Mouse (Mus musculus) bone marrow, adult 2 months (tissue): Measurements from ENCODE around the gene Mab21l3. TPM values are rescaled to one million over a fixed set of nuclear protein-coding genes. Genes with fewer than 3 reads are reported as not detected.

ENCODE experiments used
- H3K27ac ChIP-seq: fragments of 200-500 bp; 2 replicates; pipeline ENCODE4 v1.5.1; 2012; ENCODE audit warnings: low read depth, mild to moderate bottlenecking, control low read depth, inconsistent platforms, low read length; ENCODE audit not compliant: control insufficient read depth, poor library complexity, insufficient read depth
- H3K4me1 ChIP-seq: fragments of 200-500 bp; 2 replicates; pipeline ENCODE4 v1.6.1; 2011; ENCODE audit warnings: low read length; ENCODE audit not compliant: control insufficient read depth, insufficient read depth
- H3K4me3 ChIP-seq: fragments of 200-500 bp; replicated peaks from 2 replicates; pipeline ENCODE3; 2011; ENCODE audit warnings: mild to moderate bottlenecking, low read depth, low read length, control low read depth; ENCODE audit not compliant: control insufficient read depth
- CTCF ChIP-seq: fragments of 200-500 bp; IDR thresholded peaks from 2 replicates; pipeline ENCODE4 v1.5.1; 2011; ENCODE audit warnings: low read length, control low read depth; ENCODE audit not compliant: control insufficient read depth, insufficient read depth
- POLR2A ChIP-seq: fragments of 200-500 bp; IDR thresholded peaks from 2 replicates; pipeline ENCODE4 v1.6.1; 2011; ENCODE audit warnings: low read depth, mild to moderate bottlenecking, control low read depth, low read length, borderline replicate concordance; ENCODE audit not compliant: control insufficient read depth
- polyA plus RNA-seq: library from polyadenylated mRNA; stranded (reverse); fragments of >200 nt; gene quantifications from 2 replicates; pipeline ENCODE4 v1.2.4, GENCODE M21; 2011; ENCODE audit warnings: low replicate concordance; ENCODE audit not compliant: missing spikeins, insufficient read depth, insufficient read length

The Mab21l3 gene
- polyA plus RNA-seq, 1 experiment: not detected

- Histone ChIP-seq H3K4me1 (no peaks in the 10 kb centered on the region), H3K27ac (no peak overlapping the region), H3K4me3 (no peak overlapping the region)
- no peak for TF ChIP-seq POLR2A
- TF ChIP-seq CTCF: no peak
These were observed 85.2 kb downstream of the Mab21l3 start for GRCm38 (mm10) chr3:101763566-101763965.

Other genes with a start within 250 kb of the Mab21l3 start
- gene Atp1a1, start 244.3 kb downstream of the Mab21l3 start, polyA plus RNA-seq: 57.8 and 73.9 TPM in 2 replicates
- gene Slc22a15, start 75.5 kb upstream of the Mab21l3 start, polyA plus RNA-seq: 8.2 and 19.1 TPM in 2 replicates
- not detected in 2 replicates for gene Nhlh2, start 161.1 kb upstream of the Mab21l3 start, polyA plus RNA-seq
- not detected in 2 replicates for gene Casq2, start 237.5 kb upstream of the Mab21l3 start, polyA plus RNA-seq